Mouse (Mus musculus) testis, adult 2 months (tissue): ENCODE measurements around the gene Sept8.

Source experiments
- CTCF ChIP-seq: fragments of 200-500 bp; IDR thresholded peaks from 2 replicates; pipeline ENCODE4 v1.5.1; 2012; ENCODE audit warnings: low read depth, mild to moderate bottlenecking, inconsistent platforms, low read length, moderate library complexity; ENCODE audit not compliant: control insufficient read depth, insufficient read depth, insufficient replicate concordance
- POLR2A ChIP-seq: fragments of 200-500 bp; IDR thresholded peaks from 2 replicates; pipeline ENCODE4 v1.6.1; 2012; ENCODE audit warnings: low read depth, mild to moderate bottlenecking, inconsistent platforms, low read length, moderate library complexity; ENCODE audit not compliant: control insufficient read depth

- TF ChIP-seq CTCF (no peak), POLR2A (no peak)
Observed at GRCm38 (mm10) chr11:53532231-53532620, 13.2 kb downstream of the Sept8 start.
